Mouse (Mus musculus): ENCODE data around the gene Cox6b2. TPM values are rescaled to one million over a fixed set of nuclear protein-coding genes. Genes with fewer than 3 reads are reported as not detected.
"Not testable (repeated sequence)": the region's sequence is repeated elsewhere in the genome, so short reads cannot be mapped to it uniquely, and the experiment has no call there.

The Cox6b2 gene
- 26.3 and 38.6 TPM in 2 replicates for polyA plus RNA-seq (2015; fragmentation: Nextera tagmentation; extraction: Ambion mirVana)

DNA sequence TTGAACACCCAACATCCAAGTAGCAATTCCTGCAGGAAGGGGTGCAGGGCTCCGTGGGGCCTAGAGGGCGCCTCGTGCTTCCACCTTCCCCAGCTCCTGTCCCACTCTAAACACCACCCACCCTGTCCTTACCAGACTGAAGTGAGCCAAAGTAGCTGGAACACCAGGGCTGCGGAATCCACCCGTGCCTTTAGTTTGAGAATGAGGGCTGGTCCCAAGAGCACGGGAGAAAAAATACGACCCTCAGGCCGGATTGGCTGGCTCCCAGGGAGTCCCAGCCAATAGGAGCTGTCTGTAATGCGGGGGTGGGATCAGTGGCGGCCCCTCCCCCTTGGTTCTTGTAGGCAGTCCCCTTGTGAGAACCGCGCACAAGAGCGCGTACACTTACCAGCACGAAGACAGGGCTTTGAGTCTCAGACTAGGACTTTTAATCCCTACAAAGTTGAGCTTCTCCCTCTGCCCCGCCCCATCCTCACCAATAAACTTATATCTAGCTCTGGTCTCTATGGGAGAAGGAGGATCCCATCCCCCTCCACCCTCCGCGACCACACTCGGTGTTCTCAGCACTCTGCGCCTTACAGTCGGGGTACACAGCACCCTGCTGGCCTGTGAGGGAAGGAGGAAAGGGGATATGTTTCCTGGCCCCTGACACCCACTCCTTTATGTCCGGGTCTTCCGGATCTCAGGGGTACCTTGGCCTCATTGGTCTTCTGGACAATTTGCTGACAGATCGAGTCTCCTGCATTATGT, at the start of gene Cox6b2:
Gene Cox6b2, minus strand, starts transcription at position 274 of the 750 bp plus-strand sequence.
- no peaks in the 10 kb centered on the region for H3K27me3 ChIP-seq (replicated peaks)
- ATAC-seq (ENCODE audit: low FRiP score), result peak; percentile 95
- H3K4me1 ChIP-seq, result peaks cover 21% of the 10 kb centered on the region
- H3K9me3 ChIP-seq (replicated peaks), result no peaks in the 10 kb centered on the region
- H3K36me3 ChIP-seq, result 0 out of 2 replicates have a peak, but pooled peaks cover 3% of the 10 kb centered on the region
- WGBS, result 2% methylated on average over 24 of the region's 24 CpGs
- peak within 1 kb of the TSS; percentile 41; the same call in 1 of the 2 replicates for H3K27ac ChIP-seq (replicated peaks)
- H3K4me2 ChIP-seq, result peak within 1 kb of the TSS; percentile 65
- peak within 1 kb of the TSS; percentile 42; the same call in 1 of the 2 replicates for H3K9ac ChIP-seq (replicated peaks)
- H3K4me3 ChIP-seq (replicated peaks), result peak within 1 kb of the TSS; percentile 42

- Histone ChIP-seq H3K4me3 (replicated peaks) (no peak overlapping the region), H3K27me3 (replicated peaks) (no peaks in the 10 kb centered on the region), H3K9ac (replicated peaks) (no peak overlapping the region), H3K36me3 (peaks cover 32% of the 10 kb centered on the region), H3K4me1 (no peaks in the 10 kb centered on the region), H3K27ac (replicated peaks) (no peak overlapping the region), H3K4me2 (no peak overlapping the region), H3K9me3 (replicated peaks) (no peaks in the 10 kb centered on the region)
- ATAC-seq (ENCODE audit: low FRiP score), result no peak
Observed at GRCm38 (mm10) chr7:4802247-4802646, 49.4 kb upstream of the Cox6b2 start.

DNA sequence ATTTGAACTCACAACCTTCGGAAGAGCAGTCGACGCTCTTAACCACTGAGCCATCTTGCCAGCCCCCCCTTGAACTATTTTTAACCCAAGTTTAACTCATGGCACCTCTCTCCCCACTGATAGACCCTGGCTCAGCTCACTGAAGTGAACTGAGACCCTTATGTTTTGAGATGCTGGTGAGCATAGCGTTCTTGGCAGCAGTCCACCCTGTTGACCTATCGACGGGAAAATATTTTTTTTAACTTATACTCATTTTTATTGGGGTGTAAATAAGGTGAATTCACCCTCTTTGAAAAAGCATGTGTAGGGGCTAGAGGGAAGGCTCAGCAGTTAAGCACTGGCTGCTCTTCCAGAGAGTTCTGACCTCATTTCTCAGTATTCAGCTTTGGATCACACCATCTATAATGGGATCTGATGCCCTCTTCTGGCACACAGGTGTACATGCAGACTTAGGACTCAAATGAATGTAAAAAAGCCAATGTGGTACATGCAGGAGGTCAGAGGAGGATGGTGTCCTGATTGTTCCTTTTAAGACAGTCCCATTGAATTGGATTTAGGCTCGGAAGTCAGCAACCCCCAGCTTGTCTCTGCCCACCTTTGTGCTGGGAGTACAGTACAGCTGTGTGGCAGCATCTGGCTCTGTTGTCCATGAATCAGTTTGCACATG, 43.0 kb upstream of the Cox6b2 start:
- H3K4me1 ChIP-seq, result peaks cover 14% of the 10 kb centered on the region
- no peak overlapping the region for H3K4me3 ChIP-seq (replicated peaks)
- ATAC-seq (ENCODE audit: low FRiP score), result no peak
- H3K4me2 ChIP-seq, result no peak overlapping the region
- no peaks in the 10 kb centered on the region for H3K27me3 ChIP-seq (replicated peaks)
- no peaks in the 10 kb centered on the region for H3K9me3 ChIP-seq (replicated peaks)
- H3K27ac ChIP-seq (replicated peaks), result peak overlapping the region; percentile 46; the same call in 1 of the 2 replicates
- 64% methylated on average over 7 of the region's 7 CpGs for WGBS
- H3K9ac ChIP-seq (replicated peaks), result no peak overlapping the region
- H3K36me3 ChIP-seq, result peaks cover 41% of the 10 kb centered on the region

DNA sequence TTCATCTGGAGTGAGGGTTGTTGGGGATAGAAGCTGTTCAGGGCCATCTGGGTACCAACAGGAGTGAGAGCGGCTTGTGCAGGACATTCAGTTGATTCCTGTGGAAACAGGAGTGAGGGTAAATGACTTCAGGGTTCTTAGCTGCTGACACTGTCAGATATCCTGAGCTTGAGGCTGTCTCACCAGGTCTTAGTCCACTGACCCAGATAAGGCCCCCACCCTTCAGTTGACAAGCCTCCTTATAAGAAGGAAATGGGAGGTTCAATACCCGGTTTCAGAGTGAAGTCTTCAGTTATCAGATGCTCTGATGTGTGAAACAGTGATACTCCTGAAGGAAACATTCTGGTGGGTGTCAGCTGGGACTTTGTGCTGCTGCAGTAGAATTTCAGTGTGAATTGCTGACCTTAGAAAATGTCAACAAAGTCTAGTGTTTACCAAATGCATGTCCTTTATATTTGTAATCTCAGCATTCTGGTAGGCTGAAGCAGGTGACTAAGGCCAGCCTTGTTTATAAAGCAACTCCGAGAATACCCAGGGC, 41.8 kb upstream of the Cox6b2 start:
- Histone ChIP-seq H3K9me3 (replicated peaks) (no peaks in the 10 kb centered on the region), H3K27me3 (replicated peaks) (peaks cover 4% of the 10 kb centered on the region; the same call in 1 of the 2 replicates), H3K9ac (replicated peaks) (no peak overlapping the region; the same call in 1 of the 2 replicates), H3K4me1 (peaks cover 16% of the 10 kb centered on the region), H3K27ac (replicated peaks) (no peak overlapping the region), H3K4me3 (replicated peaks) (peak overlapping the region; percentile 88; the same call in 1 of the 2 replicates), H3K4me2 (peak overlapping the region; percentile 71; the same call in 1 of the 2 replicates), H3K36me3 (peaks cover 41% of the 10 kb centered on the region)
- ATAC-seq (ENCODE audit: low FRiP score), result no peak
- 89% methylated on average over 3 of the region's 3 CpGs for WGBS

DNA sequence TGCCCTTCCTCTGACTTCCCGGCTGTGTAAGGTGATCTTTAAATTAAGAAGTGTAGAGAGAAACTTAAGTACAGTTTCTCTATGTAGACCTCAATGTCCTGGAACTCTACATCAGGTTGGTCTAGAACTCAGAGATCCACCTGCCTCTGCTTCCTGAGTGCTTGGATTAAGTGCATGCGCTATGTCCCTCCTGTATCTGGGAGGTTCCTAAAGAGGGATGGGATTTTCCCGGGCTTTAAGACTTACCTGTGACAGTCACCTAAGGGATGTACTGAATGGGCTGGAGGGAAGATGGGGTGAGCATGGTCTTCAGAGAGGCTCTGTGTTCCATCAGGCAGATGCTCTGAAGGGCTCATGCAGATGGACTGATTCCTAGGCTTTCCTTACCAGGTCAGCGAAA, 40.8 kb upstream of the Cox6b2 start:
- peak overlapping the region; percentile 71 for H3K4me2 ChIP-seq
- H3K4me1 ChIP-seq, result peaks cover 24% of the 10 kb centered on the region
- H3K4me3 ChIP-seq (replicated peaks), result peak overlapping the region; percentile 88
- H3K27ac ChIP-seq (replicated peaks), result peak overlapping the region; percentile 90
- H3K9me3 ChIP-seq (replicated peaks), result no peaks in the 10 kb centered on the region
- H3K9ac ChIP-seq (replicated peaks), result peak overlapping the region; percentile 95
- H3K36me3 ChIP-seq, result peaks cover 41% of the 10 kb centered on the region
- H3K27me3 ChIP-seq (replicated peaks), result peaks cover 4% of the 10 kb centered on the region; the same call in 1 of the 2 replicates
- 39% methylated on average over 4 of the region's 4 CpGs for WGBS
- no peak for ATAC-seq (ENCODE audit: low FRiP score)

- H3K4me3 ChIP-seq (replicated peaks), result peak overlapping the region; percentile 88
- H3K9ac ChIP-seq (replicated peaks), result peak overlapping the region; percentile 95
- H3K4me2 ChIP-seq, result peak overlapping the region; percentile 71
- H3K36me3 ChIP-seq, result peaks cover 38% of the 10 kb centered on the region
- ATAC-seq (ENCODE audit: low FRiP score), result peak; percentile 23
- H3K27ac ChIP-seq (replicated peaks), result peak overlapping the region; percentile 90
- not testable (repeated sequence) for H3K27me3 ChIP-seq (replicated peaks); H3K9me3 ChIP-seq (replicated peaks)
- H3K4me1 ChIP-seq, result peaks cover 29% of the 10 kb centered on the region
- under 1% methylated on average over 30 of the region's 31 CpGs for WGBS
Observed at GRCm38 (mm10) chr7:4793248-4793647, 40.4 kb upstream of the Cox6b2 start.

DNA sequence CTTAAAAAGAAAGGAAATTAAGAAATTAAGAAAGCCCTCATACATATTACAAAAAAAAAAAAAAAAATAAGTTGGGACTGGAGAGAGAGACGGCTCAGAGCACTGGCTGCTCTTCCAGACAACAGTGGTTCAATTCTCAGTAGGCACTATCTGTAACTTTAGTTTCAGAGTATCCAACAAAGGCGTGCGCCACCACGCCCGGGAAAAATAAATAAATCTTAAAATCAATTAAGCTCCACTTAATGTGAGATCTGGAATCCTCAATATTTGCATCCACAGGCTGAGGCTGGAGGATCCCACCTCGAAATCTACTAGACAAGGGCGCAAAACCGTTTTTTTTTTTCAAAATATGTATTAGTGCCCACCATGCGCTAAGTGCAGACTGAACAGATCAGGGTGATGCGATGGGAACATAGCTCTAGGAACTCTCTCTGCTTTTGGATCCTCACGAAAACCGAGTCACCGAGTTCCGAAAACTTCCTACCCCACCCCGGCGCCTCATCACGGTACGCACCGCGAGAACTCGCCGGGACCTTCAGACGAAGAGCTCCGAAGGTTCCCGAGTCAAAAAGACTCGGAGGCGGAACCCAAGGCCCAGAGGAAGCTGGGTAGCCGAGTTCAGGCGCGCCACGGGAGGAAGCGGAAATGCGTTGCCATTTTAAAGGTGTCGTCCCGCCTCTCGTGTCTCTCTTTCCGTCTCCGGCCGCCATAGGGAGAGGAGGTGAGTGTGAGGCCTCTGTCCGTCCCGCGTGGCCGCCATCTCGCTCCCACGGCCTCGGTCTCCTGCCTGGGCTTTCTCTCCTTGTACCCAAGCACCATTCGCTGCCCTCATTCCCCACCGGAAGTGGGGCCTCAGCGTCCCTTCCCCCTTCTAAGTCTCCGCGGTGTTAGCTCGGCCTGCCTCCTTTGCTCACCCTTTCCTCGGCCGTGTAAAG, 39.7 kb upstream of the Cox6b2 start, which contains the start of gene Rpl28:
Gene Rpl28, plus strand, starts transcription at position 597 of the 935 bp plus-strand sequence.
- peak; percentile 93 for ATAC-seq (ENCODE audit: low FRiP score)
- H3K27ac ChIP-seq (replicated peaks), result peak within 1 kb of the TSS; percentile 90
- peak within 1 kb of the TSS; percentile 88 for H3K4me3 ChIP-seq (replicated peaks)
- H3K4me1 ChIP-seq, result peaks cover 30% of the 10 kb centered on the region
- H3K4me2 ChIP-seq, result peak within 1 kb of the TSS; percentile 71
- peaks cover 34% of the 10 kb centered on the region for H3K36me3 ChIP-seq
- H3K27me3 ChIP-seq (replicated peaks), result peaks cover 6% of the 10 kb centered on the region; the same call in 1 of the 2 replicates
- no peaks in the 10 kb centered on the region for H3K9me3 ChIP-seq (replicated peaks)
- 1% methylated on average over 54 of the region's 54 CpGs for WGBS
- H3K9ac ChIP-seq (replicated peaks), result peak within 1 kb of the TSS; percentile 95

DNA sequence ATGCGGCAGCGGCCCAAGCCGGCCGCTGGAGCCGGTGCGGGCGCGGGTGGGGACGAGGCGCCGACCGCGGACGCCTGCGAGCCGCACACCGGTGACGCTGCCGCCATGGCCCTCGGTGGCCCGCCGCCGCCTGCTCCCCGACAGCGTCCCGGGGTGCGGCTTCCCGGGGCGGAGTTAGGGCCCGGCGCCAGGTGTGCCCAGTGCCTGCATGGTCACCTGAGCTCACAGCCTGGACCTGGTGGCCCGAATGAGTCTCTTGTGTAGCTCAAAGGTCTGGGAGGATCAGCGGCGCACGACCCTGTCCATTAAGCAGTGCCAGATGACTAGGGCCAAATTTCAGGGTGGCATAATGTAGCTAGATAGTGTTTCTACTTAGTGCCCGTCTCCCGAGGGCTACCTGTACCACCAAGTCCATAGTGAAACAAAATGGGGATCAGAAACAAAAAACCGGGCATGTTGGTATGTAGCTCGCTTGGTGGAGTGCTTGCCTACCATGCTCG, 36.6 kb upstream of the Cox6b2 start, which contains the start of gene Tmem238:
Gene Tmem238, minus strand, starts transcription at position 221 of the 500 bp plus-strand sequence.
- no peak for ATAC-seq (ENCODE audit: low FRiP score)
- peaks cover 27% of the 10 kb centered on the region for H3K4me1 ChIP-seq
- H3K27me3 ChIP-seq (replicated peaks), result peaks cover 15% of the 10 kb centered on the region; the same call in 1 of the 2 replicates
- H3K9me3 ChIP-seq (replicated peaks), result no peaks in the 10 kb centered on the region
- H3K4me3 ChIP-seq (replicated peaks), result peak within 1 kb of the TSS; percentile 51
- WGBS, result 9% methylated on average over 40 of the region's 40 CpGs
- H3K27ac ChIP-seq (replicated peaks), result peak within 1 kb of the TSS; percentile 74
- H3K9ac ChIP-seq (replicated peaks), result peak within 1 kb of the TSS; percentile 68
- peaks cover 4% of the 10 kb centered on the region for H3K36me3 ChIP-seq
- H3K4me2 ChIP-seq, result peak within 1 kb of the TSS; percentile 88

DNA sequence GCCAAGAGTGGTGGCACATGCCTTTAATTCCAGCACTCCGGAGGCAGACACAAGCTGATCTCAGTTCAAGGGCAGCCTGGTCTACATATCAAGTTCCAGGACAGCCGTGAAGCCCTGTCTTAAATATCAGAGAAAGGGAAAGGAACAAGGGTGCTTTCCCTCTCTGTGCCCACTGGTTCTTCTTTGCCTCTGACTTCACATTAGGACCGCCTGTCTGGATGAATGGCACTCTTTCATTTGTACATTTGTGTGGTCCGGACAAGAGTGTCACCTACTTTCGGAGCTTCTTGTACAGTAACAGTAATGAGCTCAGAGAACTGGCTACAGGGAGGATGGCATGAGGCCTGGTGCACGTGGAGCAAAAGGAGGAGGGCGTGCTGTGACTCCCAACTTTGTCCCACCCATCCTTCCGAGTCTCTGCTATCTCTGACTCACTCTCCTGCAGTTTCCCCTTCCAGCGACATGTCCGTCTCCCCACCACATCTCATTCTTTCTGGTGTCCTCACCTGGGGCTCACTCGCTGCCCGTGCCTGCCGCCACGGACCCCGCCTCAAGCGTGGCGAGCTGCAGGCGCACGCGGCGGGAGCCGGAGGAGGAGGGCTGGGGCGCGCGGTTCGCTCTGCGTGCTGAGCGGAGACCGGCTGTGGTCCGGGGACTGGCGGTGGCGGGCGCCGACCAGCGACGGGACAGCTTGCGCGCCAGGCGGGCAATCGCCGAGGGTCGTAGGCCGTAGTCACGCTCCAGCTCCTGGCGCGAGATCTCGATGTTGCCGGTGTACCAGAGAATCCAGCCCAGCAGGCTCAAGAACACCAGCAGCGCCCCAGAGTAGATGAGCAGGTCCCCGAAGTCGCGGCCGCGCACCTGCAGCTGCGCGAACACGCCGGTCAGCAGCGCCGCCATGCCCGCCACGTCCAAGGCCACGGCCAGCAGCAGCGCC, 35.9 kb upstream of the Cox6b2 start:
- H3K4me1 ChIP-seq, result peaks cover 20% of the 10 kb centered on the region
- peak overlapping the region; percentile 88 for H3K4me2 ChIP-seq
- no peaks in the 10 kb centered on the region for H3K36me3 ChIP-seq
- ATAC-seq (ENCODE audit: low FRiP score), result peak; percentile 33
- H3K9me3 ChIP-seq (replicated peaks), result no peaks in the 10 kb centered on the region
- peaks cover 15% of the 10 kb centered on the region; the same call in 1 of the 2 replicates for H3K27me3 ChIP-seq (replicated peaks)
- WGBS, result 2% methylated on average over 64 of the region's 64 CpGs
- H3K4me3 ChIP-seq (replicated peaks), result peak overlapping the region; percentile 51
- peak overlapping the region; percentile 74 for H3K27ac ChIP-seq (replicated peaks)
- H3K9ac ChIP-seq (replicated peaks), result peak overlapping the region; percentile 68
